Mouse (Mus musculus) right cerebral cortex, postnatal 4 days (tissue): ENCODE data around the gene Cops9.

ENCODE experiments used
- DNase-seq: peaks from one replicate; pipeline ENCODE4 v3.0.0-alpha.2; 2022

Cops9 gene

GRCm38 (mm10) chr1:92641514-92642272 is at the start of gene Cops9:
Cops9 (minus strand) TSS chr1:92641985.
- peak; percentile 86 for DNase-seq

GRCm38 (mm10) chr1:92691166-92691844 is 49.5 kb upstream of the Cops9 start:
- DNase-seq, result no peak

GRCm38 (mm10) chr1:92686994-92687393 is 45.2 kb upstream of the Cops9 start:
- no peak for DNase-seq

GRCm38 (mm10) chr1:92683151-92683550 is 41.4 kb upstream of the Cops9 start:
- no peak for DNase-seq

GRCm38 (mm10) chr1:92680668-92681603 is 39.2 kb upstream of the Cops9 start:
- peak; percentile 14 for DNase-seq

- DNase-seq, result no peak
Measured at GRCm38 (mm10) chr1:92678757-92679156, 37.0 kb upstream of the Cops9 start.

GRCm38 (mm10) chr1:92676676-92676975 is 34.8 kb upstream of the Cops9 start:
- DNase-seq, result no peak

GRCm38 (mm10) chr1:92675932-92676675 is 34.3 kb upstream of the Cops9 start:
- no peak for DNase-seq

- no peak for DNase-seq
Measured at GRCm38 (mm10) chr1:92673258-92673782, 31.5 kb upstream of the Cops9 start.

- DNase-seq, result no peak
Measured at GRCm38 (mm10) chr1:92671326-92671725, 29.5 kb upstream of the Cops9 start.

GRCm38 (mm10) chr1:92669430-92669829 is 27.6 kb upstream of the Cops9 start:
- DNase-seq, result no peak

GRCm38 (mm10) chr1:92667106-92667505 is 25.3 kb upstream of the Cops9 start:
- no peak for DNase-seq

- DNase-seq, result no peak
Measured at GRCm38 (mm10) chr1:92659392-92659791, 17.6 kb upstream of the Cops9 start.

- no peak for DNase-seq
Measured at GRCm38 (mm10) chr1:92657025-92657820, 15.4 kb upstream of the Cops9 start.

- no peak for DNase-seq
Measured at GRCm38 (mm10) chr1:92654676-92655075, 12.9 kb upstream of the Cops9 start.

GRCm38 (mm10) chr1:92653179-92653578 is 11.4 kb upstream of the Cops9 start:
- DNase-seq, result no peak

GRCm38 (mm10) chr1:92651467-92651866 is 9.7 kb upstream of the Cops9 start:
- DNase-seq, result no peak

GRCm38 (mm10) chr1:92648673-92649072 is 6.9 kb upstream of the Cops9 start, which contains the start of gene Otos:
Otos (minus strand) TSS chr1:92648841.
- peak; percentile 76 for DNase-seq

- DNase-seq, result no peak
Measured at GRCm38 (mm10) chr1:92648197-92648596, 6.4 kb upstream of the Cops9 start.

- peak; percentile 87 for DNase-seq
Measured at GRCm38 (mm10) chr1:92647752-92648151, 6.0 kb upstream of the Cops9 start.

- no peak for DNase-seq
Measured at GRCm38 (mm10) chr1:92647026-92647425, 5.2 kb upstream of the Cops9 start.

GRCm38 (mm10) chr1:92646601-92647000 is 4.8 kb upstream of the Cops9 start:
- DNase-seq, result no peak
